Mouse (Mus musculus) Muller cell, postnatal 12 days (primary cell): ENCODE data around the gene Smn1.
"Not testable (repeated sequence)": the region's sequence is repeated elsewhere in the genome, so short reads cannot be mapped to it uniquely, and the experiment has no call there.

Experiments used
- DNase-seq: peaks from one replicate; pipeline ENCODE4 v3.0.0-alpha.2; 2015; ENCODE audit errors: inconsistent ontology term

Gene Smn1

GRCm38 (mm10) chr13:100124423-100125257 is at the start of gene Smn1:
TSS of gene Smn1 (plus strand) at chr13:100124852.
- DNase-seq: peak; percentile 92

GRCm38 (mm10) chr13:100098808-100099207 is 25.8 kb upstream of the Smn1 start:
- DNase-seq: no peak

- no peak for DNase-seq
Measured at GRCm38 (mm10) chr13:100103052-100103658, 21.5 kb upstream of the Smn1 start.

GRCm38 (mm10) chr13:100103748-100104254 is 20.9 kb upstream of the Smn1 start, which contains the start of gene Bdp1:
TSS of gene Bdp1 (minus strand) at chr13:100104070.
- DNase-seq: peak; percentile 88

- peak; percentile 88 for DNase-seq
Measured at GRCm38 (mm10) chr13:100107652-100108472, 16.8 kb upstream of the Smn1 start, which contains the start of gene Serf1. TSS of gene Serf1 (plus strand) at chr13:100108012.

GRCm38 (mm10) chr13:100112218-100112972 is 12.3 kb upstream of the Smn1 start:
- no peak for DNase-seq

GRCm38 (mm10) chr13:100123970-100124369 is 682 bp upstream of the Smn1 start:
- DNase-seq: no peak

- DNase-seq: no peak
Measured at GRCm38 (mm10) chr13:100125258-100125643, 599 bp downstream of the Smn1 start.

GRCm38 (mm10) chr13:100141646-100142314 is 17.1 kb downstream of the Smn1 start:
- DNase-seq: no peak

- no peak for DNase-seq
Measured at GRCm38 (mm10) chr13:100152659-100153058, 28.0 kb downstream of the Smn1 start.

GRCm38 (mm10) chr13:100156624-100157023 is 32.0 kb downstream of the Smn1 start:
- no peak for DNase-seq

- DNase-seq: not testable (repeated sequence)
Measured at GRCm38 (mm10) chr13:100161171-100161870, 36.7 kb downstream of the Smn1 start.

- DNase-seq: not testable (repeated sequence)
Measured at GRCm38 (mm10) chr13:100162467-100162866, 37.8 kb downstream of the Smn1 start.

GRCm38 (mm10) chr13:100166378-100166777 is 41.7 kb downstream of the Smn1 start:
- DNase-seq: peak; percentile 1

GRCm38 (mm10) chr13:100174360-100174759 is 49.7 kb downstream of the Smn1 start:
- not testable (repeated sequence) for DNase-seq

- not testable (repeated sequence) for DNase-seq
Measured at GRCm38 (mm10) chr13:100183111-100183510, 58.5 kb downstream of the Smn1 start.
